Mouse (Mus musculus) adrenal gland (tissue): ENCODE data around the gene Sap18b.
"Not testable (repeated sequence)": the region's sequence is repeated elsewhere in the genome, so short reads cannot be mapped to it uniquely, and the experiment has no call there.

Experiments used
- intact Hi-C: fragments of 180-260 bp; cut with DNase I; formaldehyde crosslinking; loops from one replicate; pipeline ENCODE4 v1.15.1; 2025

Sap18b gene

DNA sequence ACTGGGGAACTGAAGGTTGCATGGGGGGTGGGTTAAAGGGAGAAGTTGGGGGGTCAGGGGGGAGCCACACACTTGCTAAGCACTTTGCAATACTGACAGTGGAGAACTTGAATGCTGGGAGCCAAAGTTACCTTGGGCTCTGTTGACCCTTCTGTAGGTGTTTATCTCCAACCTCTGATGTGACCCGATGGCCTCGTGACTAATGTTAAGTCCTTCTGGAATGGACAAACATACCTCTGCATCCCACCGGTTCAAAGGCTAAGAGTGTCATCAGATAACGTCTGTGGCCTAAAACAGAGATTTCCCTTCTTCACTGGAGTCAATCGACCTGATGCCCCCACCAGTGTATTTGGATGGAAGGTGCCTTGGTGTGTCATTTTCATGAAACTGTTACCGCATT lies 3.9 kb upstream of the Sap18b start:
- intact Hi-C loops: no loop called here

DNA sequence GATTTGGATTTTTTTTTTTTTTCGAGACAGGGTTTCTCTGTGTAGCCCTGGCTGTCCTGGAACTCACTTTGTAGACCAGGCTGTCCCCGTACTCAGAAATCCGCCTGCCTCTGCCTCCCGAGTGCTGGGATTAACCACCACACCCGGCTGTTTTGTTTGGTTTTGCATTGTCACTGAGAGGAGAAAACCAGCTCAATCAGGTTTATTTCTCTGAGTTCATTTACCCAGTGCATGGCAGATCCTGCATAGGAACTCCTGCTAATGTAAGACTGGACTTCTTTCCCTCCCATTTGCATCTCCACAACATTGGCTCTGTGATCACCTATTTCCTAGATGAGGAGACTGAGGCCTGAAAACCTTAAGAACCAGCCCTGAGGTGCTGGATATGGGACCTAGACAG lies 3.0 kb upstream of the Sap18b start:
- intact Hi-C loops: no loop called here

DNA sequence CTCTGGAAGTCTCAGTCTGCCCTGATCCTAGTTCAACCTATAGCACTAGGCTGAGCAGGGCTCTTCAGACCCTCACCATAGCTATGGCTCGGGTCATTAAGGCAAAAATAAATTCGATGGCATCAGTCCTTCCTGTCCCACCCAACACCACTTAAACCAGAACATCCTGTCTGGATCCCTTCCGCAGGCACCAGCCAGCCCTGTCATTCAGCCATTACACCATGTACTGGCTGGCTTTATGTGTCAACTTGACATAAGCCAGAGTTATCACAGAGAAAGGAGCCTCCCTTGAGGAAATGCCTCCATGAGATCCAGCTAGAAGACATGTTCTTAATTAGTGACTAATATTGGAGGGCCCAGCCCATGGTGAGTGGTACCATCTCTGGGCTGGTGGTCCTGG lies 2.4 kb upstream of the Sap18b start:
- intact Hi-C loops: no loop called here

DNA sequence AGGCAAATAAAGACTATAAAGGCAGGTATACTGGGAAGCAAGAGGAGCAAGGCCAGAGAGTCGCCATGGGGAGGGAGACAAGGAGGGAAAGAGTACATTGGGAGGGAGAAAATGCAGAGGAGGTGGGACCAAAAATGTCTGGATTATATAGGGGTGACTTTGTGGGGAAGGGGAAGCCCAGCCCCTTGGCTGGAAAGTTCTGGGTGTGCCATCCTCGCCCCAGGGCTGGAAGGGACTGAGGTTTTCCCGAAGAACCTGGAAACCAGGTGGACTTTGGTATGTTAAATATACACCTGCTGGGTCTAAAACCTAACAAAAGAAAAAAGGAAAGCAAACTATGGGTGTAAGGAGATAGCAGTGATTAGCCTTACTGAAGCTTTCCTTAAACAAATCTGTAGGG lies 5.0 kb downstream of the Sap18b start:
- intact Hi-C loops: loop anchor here (5.0 kb wide), 1 partner anchor 223 kb away; no protein-coding TSS in a partner anchor

DNA sequence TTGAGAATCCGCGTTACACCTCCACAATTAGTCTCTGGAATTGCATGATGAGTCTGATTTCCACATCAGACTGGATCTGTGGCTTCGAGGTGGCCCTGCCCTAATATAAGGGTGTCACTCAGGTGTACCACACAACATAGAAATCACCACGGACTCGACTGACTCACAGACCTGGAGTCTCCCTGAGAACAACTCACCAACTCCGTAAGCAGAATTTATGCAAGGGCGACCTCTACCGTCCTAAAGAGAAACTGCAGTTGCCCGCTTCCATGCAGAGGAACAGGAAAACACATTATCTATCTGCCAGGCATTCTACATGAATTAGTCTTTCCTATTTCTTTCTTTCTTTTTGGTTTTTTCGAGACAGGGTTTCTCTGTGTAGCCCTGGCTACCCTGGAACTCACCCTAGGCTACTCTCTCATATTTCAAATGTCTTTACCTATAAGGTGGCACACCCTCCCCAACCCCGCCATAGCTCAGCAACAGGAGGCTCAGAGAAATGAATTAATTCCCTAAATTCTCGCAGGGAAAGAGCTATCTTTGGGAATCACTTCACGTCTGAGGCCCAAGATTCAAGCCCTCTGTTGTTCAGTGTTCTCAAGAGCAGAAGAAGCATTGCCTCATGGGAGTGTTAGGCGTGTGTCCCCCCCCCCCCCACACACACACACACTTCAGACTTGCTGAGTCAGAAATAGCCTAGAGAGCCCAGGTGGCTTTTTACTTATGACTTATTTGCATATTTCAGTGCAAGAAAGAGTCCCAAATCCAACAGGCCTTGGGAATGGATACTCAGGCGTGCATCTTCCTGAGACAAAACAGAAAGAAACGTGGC lies 7.7 kb downstream of the Sap18b start:
- intact Hi-C loops: loop anchor here (2.0 to 5.0 kb wide), 2 partner anchors 118 to 226 kb away; partner anchors contain the start of gene Setd6

DNA sequence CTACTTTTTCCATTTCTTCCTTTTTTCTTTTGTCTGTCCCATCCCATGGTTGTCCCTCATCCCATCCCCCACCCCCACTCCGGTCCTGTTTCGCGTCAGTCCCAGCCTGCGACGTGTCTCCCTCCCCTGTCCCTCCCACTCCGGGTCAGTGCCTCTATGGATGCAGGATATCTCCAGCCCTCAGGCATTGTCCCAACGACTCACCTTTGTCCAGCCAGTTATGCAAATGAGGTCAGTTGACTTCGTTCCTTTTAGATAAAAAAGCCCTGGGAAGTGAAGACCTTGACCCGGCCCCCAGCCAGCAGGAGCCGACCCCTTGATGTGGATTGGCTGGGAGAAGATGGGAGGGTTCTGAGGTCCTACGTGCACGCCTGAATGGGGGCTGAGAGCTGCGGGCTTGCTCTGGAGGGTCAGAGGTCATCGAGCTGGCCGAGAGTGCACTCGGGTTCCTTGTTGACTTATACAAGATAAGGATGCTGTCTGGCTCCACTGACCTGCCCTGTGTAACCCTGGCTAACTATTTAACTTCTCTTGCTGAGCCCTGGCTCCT lies 8.4 kb downstream of the Sap18b start:
- intact Hi-C loops: loop anchor here (2.0 to 5.0 kb wide), 2 partner anchors 119 to 226 kb away; partner anchors contain the start of gene Setd6

DNA sequence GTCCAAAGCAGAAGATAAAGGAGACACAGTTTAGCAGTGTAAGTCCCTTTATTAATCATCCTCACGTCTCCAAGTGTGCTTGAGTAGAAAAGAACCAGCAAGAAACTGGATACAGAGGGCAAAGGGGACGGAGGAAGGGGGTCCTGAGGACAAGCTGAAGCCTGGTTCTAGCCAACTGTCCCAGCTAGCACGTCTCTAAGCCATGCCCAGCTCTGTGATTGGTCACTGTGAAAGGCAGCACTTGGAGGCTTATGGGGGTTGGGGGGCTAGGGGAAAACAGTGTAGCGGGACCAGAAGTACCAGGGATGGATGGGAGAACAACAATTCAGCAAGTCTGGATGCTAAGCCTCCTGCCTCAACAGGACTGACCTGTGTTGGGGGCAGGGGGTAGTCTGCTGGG lies 10.7 kb downstream of the Sap18b start:
- intact Hi-C loops: no loop called here

DNA sequence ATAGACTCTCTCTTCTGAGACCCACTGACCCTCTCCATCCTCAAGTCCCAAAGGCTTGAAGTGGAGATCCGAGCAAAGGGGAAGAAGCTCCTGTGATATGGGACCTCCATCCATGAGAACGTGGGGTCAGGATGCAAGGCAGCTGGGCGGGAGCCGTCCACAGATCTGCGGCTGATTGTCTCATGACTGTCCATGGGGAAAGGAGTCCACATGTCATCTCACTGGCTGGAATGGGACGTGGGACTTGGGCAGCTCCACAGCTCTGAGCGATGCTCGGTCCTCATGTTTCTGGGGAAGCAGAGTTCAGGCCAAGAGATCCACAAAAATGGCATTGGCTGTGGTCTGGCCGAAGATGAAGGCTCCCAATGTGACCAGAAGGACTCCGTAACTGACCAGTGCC lies 12.1 kb downstream of the Sap18b start:
- intact Hi-C loops: no loop called here

DNA sequence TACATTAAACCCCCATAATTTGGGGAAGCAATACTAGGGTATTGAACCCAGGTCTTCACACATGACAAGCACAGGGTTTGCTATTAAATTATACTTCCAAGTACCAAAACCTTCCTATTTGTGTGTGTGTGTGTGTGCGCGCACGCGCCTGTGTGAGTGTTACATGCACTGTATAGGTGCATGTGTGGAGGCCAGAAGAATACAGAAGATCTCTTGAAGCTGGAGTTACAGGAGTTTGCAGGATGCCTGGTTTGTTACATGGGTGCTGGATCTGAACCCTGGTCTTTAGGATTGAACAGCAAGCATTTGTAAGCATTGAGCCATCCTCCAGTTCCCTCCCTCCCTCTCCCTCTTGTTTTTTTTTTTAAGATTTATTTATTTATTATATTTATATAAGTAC lies 14.1 kb downstream of the Sap18b start:
- intact Hi-C loops: no loop called here

DNA sequence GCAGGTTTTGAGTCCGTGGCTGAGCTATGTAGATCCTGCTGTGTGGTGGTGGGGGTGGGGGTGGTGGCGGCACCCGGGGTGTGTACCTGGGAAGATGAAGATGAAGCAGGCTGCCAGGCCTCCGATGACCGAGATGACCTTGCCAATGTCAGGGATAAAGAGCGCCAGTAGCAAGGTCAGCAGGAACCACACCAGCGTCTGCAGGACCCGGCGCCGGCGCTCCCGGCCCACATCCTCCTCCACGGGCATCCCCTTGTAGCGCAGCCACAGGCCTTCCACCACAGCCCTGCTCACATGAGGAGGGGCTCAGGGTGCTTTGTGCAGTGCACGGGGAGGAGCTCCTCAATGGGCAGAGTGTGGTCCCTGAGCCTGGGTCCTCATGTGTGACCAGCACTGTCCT lies 16.3 kb downstream of the Sap18b start:
- intact Hi-C loops: no loop called here

DNA sequence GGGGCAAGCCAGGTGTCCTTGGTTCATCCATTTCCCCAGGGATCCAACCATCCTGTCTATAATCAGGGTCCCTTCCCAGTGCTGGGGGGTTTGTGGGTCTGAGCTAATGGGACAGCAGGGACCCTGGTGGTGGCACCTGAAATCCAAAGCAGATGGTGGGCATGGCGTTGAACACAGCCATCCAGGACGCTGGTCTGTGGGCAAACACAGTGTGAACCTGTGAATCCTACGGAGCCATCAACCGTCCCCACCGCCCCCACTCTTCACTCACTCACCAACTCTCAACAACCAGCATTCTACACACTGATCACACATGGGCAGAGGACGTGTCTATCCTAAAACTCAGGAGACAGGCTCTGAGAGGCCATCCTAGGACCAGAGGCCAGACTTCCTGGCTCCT lies 18.8 kb downstream of the Sap18b start:
- intact Hi-C loops: no loop called here

DNA sequence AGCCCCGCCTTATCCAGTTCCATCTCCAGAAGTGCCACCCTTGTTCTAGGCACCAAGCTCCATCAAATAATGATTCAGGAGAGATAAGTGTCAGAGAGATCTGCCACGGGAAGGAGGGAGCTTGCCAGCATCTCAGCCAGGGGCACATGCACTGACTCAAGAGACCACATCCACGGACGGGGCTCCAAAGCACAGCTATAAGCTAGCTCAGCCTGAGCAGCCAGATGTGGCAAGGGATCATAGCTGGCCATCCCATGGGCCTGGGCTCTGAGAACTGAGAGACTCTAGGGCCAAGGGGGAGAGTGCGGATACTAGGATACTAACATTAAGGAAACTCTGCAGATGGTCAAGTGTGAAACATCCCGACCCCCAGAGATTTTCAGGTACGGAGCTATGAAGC lies 19.9 kb downstream of the Sap18b start:
- intact Hi-C loops: no loop called here

DNA sequence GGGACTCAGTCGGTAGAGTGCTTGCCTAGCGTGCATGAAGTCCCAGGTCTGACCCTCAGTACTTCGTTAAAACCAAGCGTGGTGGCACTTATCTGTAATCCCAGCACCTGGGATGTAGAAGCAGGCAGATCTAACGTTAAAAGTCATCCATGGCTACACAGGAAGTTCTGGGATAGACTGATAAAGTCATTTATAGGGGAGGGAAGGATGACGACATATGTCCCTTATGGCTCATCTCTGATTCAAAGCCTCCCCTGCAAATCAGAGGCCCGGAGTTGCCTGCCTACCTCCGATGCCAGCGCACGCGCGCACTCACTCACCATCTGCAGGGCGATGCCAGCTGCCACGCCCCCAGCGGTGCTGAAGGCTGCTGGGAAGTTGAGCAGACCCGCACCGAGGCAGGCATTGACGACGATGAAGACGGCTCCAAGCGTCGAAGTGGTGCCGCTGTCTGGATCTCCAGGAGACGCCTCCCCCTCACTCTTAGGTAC lies 23.0 kb downstream of the Sap18b start:
- intact Hi-C loops: no loop called here

DNA sequence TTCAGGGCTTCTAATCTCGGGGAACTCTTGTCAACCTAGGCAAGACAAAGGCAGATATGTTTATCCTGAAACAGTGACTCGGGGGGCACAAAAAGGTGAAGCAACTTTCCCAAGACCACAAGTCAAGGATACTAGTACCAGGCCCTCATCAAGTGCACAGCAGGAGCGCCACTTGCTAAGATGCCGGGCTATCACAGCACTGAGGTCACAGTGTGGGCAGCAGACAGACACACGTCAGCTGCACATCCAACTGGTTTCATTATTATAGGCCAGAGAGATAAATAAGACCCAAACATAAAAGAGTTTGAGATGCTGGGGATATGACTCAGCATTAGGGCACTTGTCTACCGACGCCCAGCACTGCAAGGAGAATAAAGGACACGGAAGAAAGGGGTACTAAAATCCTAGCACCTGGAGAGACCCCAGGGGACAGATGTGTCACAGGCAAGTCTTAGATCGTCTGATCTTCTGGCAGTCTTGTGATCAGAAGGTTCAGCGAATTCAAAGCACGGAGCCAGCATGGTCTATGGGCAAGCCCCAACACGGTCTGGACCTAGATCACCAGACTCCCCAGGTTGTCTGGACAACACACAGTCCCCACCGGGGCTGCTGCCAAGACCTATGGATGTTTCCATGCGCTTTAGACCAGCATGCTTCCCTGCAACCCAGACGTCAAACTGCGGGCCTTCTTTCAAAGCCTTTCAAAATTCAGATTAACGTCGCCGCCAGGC lies 23.8 kb downstream of the Sap18b start:
- intact Hi-C loops: no loop called here

DNA sequence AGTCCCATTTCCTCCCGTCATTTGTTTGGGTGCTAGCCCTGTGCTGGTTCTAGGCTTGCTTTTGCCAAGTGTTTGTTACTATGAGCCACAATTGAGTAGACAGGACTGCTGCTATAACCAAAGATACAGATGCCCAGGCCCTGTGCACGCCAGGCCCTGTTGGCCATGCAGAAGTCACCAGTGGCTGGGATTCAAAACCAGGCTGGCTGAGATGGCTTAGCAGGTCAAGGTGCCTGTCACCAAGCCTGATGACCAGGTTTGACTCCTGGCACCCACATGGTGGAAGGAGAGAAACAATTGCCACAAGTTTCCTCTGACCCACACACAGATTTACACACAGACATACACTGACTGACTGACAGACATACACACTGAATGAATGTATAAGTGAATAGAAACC lies 25.2 kb downstream of the Sap18b start:
- intact Hi-C loops: loop anchor here (5.0 kb wide), 1 partner anchor 37 kb away; the partner anchor contains the start of gene Got2

DNA sequence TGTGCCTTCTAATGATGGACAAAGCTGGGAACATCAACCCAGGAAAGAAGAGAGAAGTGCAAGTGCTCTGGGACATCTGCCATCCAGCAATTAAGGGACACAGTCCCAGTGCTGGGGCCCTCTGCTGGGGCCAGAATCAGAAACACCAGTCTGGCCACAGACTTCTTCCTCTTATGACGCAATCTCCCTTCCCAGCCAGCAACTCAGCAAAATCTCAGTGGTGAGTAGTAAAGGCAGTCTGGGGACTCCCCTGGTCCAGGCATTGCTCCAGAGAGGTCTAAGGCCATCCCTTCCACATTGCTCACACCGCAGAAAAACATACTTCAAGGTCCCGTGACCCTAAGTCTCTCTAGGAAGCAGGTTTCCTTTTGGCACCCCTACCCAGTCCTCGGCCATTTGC lies 27.1 kb downstream of the Sap18b start:
- intact Hi-C loops: loop anchor here (5.0 kb wide), 1 partner anchor 35 kb away; the partner anchor contains the start of gene Got2

DNA sequence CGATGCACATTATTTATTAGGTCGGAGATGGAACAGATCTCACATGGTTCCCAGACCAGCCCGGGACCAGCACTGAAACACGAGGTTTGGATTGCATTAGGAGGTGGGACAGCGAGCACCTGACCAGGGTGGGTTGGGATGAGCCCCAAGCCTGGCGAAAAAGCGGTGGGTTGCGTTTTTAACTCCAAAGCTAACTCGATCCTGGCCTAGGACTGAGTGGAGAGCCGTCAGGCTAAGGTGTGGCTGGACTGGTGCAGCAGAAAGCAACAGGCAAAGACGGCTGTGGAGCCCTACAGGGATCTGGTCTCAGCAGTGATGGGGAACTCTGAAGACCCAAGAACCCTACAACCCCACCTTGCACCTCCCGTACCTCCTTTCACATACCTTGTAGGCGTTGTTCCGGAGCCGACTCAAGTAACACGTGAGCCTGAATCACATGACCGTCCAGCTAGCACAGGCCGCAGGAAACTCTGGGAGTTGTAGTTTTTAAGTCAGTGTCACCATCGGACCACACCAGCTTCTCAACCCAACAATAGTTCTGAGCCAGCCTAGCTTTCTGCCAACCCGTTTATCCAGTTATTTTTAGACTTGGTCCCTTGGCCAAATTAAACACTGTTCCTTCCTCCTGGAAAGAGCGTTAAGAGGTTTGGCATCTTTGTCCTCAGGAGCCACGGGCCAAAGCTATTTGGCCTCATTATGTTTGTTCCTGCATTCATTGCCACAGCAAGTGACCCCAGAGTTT lies 28.1 kb downstream of the Sap18b start, which contains the start of gene Slc38a7:
Gene Slc38a7 (minus strand): TSS at position 438 of the 742 bp plus-strand sequence.
- intact Hi-C loops: loop anchor here (5.0 kb wide), 1 partner anchor 34 kb away; the partner anchor contains the start of gene Got2

DNA sequence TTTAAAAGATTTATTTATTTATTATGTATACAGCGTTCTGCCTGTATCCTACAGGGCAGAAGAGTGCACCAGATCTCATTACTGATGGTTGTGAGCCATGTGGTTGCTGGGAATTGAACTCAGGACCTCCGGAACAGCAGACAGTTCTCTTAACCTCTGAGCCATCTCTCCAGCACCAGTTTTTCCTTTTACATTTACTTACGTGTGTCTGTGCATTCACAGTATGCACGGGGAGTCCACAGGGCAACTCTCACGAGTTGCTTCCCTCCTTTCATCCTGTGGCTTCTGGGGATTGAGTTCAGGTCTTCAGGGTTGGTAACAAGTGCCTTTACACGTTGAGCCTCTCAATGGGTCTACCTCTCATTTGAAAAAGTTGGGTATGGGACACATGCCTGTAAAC lies 29.0 kb downstream of the Sap18b start:
- intact Hi-C loops: loop anchor here (5.0 kb wide), 1 partner anchor 33 kb away; the partner anchor contains the start of gene Got2

DNA sequence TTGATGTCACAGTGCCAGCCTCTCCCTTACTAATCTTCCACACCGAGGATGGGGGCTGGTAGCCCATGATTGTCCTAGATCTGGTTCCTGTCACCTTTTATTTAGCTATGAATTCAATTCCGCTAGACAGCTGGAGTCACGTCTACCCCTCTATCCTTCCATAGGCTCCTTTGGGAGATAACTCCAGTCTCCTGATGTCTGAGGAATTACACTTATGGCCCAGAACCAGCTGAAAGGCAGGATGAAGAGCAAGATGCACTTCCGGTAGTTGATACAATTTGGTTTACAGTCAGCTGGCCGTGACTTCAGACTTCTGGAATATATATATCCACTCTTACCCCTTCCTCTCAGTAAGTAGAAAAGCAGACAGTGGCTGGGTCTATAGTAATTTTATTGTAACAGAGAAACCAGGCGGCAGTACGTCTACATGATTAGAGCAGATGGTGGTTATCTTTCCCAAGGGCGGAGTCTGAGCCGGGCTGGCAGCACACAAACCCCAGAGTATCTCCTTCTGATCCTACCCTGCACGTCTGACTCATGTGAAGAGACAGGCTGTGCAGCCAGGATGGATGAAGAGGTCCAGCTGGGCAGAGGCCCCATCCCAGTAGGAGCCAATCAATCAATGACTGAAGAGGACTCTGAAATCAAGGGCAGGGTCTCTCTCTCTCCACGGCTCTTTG lies 38.8 kb downstream of the Sap18b start:
- intact Hi-C loops: not testable (repeated sequence)

DNA sequence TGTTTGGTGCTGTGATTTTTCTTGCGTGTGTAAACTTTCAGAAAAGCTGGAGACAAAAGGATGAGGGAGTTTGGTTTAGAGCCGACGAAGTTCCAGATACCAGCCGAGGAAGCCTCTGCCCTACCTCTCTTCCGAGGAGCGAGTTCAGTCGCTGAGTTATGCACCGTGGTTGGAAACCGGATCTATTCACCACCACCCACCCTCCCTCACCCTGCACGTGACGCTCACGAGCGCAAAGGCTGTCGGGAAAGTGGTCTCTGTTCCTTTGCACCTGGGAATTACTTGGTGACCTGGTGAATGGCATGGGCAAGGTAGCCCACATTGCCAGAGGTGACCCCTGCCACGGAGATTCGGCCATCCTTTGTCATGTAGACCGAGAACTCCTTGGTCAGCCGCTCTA lies 39.7 kb downstream of the Sap18b start:
- intact Hi-C loops: not testable (repeated sequence)
